Mouse (Mus musculus) liver, embryonic 14.5 days (tissue): ENCODE measurements around the gene Tmem110. TPM values are rescaled to one million over a fixed set of nuclear protein-coding genes. Genes with fewer than 3 reads are reported as not detected.
A peak's percentile ranks its signal among the peaks of the same experiment; 100 is the strongest.

Experiments
- ATAC-seq: fragments of 200-750 bp; cut with Nextera tagmentation; 2 replicates; pipeline ENCODE4 v1.8.0; 2017; ENCODE audit warnings: moderate number of reproducible peaks, mild to moderate bottlenecking, moderate library complexity; ENCODE audit not compliant: insufficient read depth
- DNase-seq, 3 experiments: peaks; one replicate each; pipeline ENCODE4 v3.0.0-alpha.2; 2012 to 2013; ENCODE audit warnings: low read depth in 3 of 3, low spot score in 3 of 3
- H3K27ac ChIP-seq: fragments of 300-500 bp; sonication (generic); 2 replicates; pipeline ENCODE4 v1.5.1; 2014; ENCODE audit warnings: moderate library complexity, mild to moderate bottlenecking, control low read depth, inconsistent platforms
- H3K27me3 ChIP-seq: fragments of 300-500 bp; sonication (generic); 2 replicates; pipeline ENCODE4 v1.6.1; 2014; ENCODE audit warnings: mild to moderate bottlenecking, low read length, moderate library complexity; ENCODE audit not compliant: control insufficient read depth, insufficient read depth
- H3K36me3 ChIP-seq: fragments of 300-500 bp; sonication (generic); replicated peaks from 2 replicates; pipeline ENCODE4 v1.6.1; 2014; ENCODE audit warnings: low read depth; ENCODE audit not compliant: control insufficient read depth, insufficient read depth
- H3K4me1 ChIP-seq, 2 experiments: fragments of 200-500 bp in 1 of 2; fragments of 300-500 bp in 1 of 2; sonication (generic) in 1 of 2; replicated peaks; 2 replicates each; pipeline ENCODE4 v1.6.1; 2012 to 2014; ENCODE audit warnings: antibody characterized with exemption in 1 of 2, inconsistent platforms in 1 of 2, low read length in 1 of 2; ENCODE audit not compliant: control insufficient read depth in 2 of 2, insufficient read depth in 2 of 2
- H3K4me2 ChIP-seq: fragments of 300-500 bp; sonication (generic); 2 replicates; pipeline ENCODE4 v1.6.1; 2014; ENCODE audit warnings: low read depth, mild to moderate bottlenecking, control low read depth, moderate library complexity
- H3K4me3 ChIP-seq, 2 experiments: fragments of 200-500 bp in 1 of 2; fragments of 300-500 bp in 1 of 2; sonication (generic) in 1 of 2; 2 replicates each; pipeline ENCODE4 v1.5.1; 2012 to 2014; ENCODE audit warnings: low read depth in 2 of 2, low read length in 2 of 2, mild to moderate bottlenecking in 2 of 2, control low read depth in 1 of 2, inconsistent platforms in 1 of 2, moderate library complexity in 1 of 2; ENCODE audit not compliant: insufficient read depth in 1 of 2
- H3K9ac ChIP-seq: fragments of 300-500 bp; sonication (generic); replicated peaks from 2 replicates; pipeline ENCODE4 v1.6.1; 2014; ENCODE audit warnings: mild to moderate bottlenecking, control low read depth, moderate library complexity
- H3K9me3 ChIP-seq: fragments of 300-500 bp; sonication (generic); 2 replicates; pipeline ENCODE4 v1.6.1; 2016; ENCODE audit warnings: low read length, mixed read lengths; ENCODE audit not compliant: control insufficient read depth
- CTCF ChIP-seq: IDR thresholded peaks from 2 replicates; pipeline ENCODE4 v1.5.1; 2016; ENCODE audit warnings: antibody characterized with exemption, low read depth, control low read depth
- EP300 ChIP-seq: IDR thresholded peaks from 2 replicates; pipeline ENCODE4 v1.6.1; 2016; ENCODE audit warnings: antibody characterized with exemption, low read depth
- WGBS: fragments of 180-500 bp; shearing (Covaris S2); extraction: QIAGEN DNeasy Blood & Tissue Kit; methylation state at CpG from one replicate; pipeline ENCODE4 v1.1.7; 2014; ENCODE audit not compliant: insufficient replicate concordance; 5-methylcytosine and 5-hydroxymethylcytosine counted together
- polyA plus RNA-seq, 2 experiments: library from polyadenylated mRNA; depleted of rRNA in 1 of 2; stranded (reverse) in 1 of 2; unstranded in 1 of 2; fragments of >200 nt; fragmentation: Nextera tagmentation in 1 of 2; extraction: Ambion mirVana in 1 of 2; gene quantifications; 2 replicates each; pipeline versions ENCODE4 v1.2.1 to v1.2.3; 2012 to 2014

Gene Tmem110
- polyA plus RNA-seq, 2 experiments: 6.2 to 8.2 TPM

GRCm38 (mm10) chr14:30821136-30821535 lies 4.3 kb upstream of the Tmem110 start:
- ATAC-seq (no peak), DNase-seq (no peak)
- Histone ChIP-seq H3K36me3 (peaks cover 25% of the 10 kb centered on the region), H3K27me3 (no peaks in the 10 kb centered on the region), H3K9ac (no peak overlapping the region), H3K27ac (no peak overlapping the region), H3K4me3 (no peak overlapping the region), H3K4me1 (peaks cover under 1 to 3% of the 10 kb centered on the region in 2 experiments; a peak in 3 of 4 replicates), H3K4me2 (no peak overlapping the region), H3K9me3 (no peaks in the 10 kb centered on the region)
- TF ChIP-seq EP300 (no peak), CTCF (no peak)
- WGBS: 59% methylated on average over 3 of the region's 3 CpGs

- WGBS: 53% methylated on average over 6 of the region's 6 CpGs
- Histone ChIP-seq H3K9me3 (no peaks in the 10 kb centered on the region), H3K27ac (no peak overlapping the region), H3K4me3 (no peak overlapping the region), H3K36me3 (peaks cover 4% of the 10 kb centered on the region; the same call in 1 of the 2 replicates), H3K27me3 (no peaks in the 10 kb centered on the region), H3K9ac (no peak overlapping the region), H3K4me2 (no peak overlapping the region), H3K4me1 (peaks cover 24 to 37% of the 10 kb centered on the region in 2 experiments)
- ATAC-seq (no peak), DNase-seq (no peak)
- TF ChIP-seq EP300 (no peak), CTCF (no peak)
These were observed 864 bp upstream of the Tmem110 start for GRCm38 (mm10) chr14:30824456-30824995.

GRCm38 (mm10) chr14:30825021-30825475 lies 342 bp upstream of the Tmem110 start:
- Histone ChIP-seq H3K27ac (no peak overlapping the region), H3K4me1 (peaks cover 28 to 42% of the 10 kb centered on the region in 2 experiments), H3K27me3 (no peaks in the 10 kb centered on the region), H3K4me3 (peak overlapping the region in 1 of 2 experiments; percentile 81; a peak in 2 of 4 replicates), H3K9me3 (no peaks in the 10 kb centered on the region), H3K36me3 (peaks cover 1% of the 10 kb centered on the region; the same call in 1 of the 2 replicates), H3K9ac (no peak overlapping the region), H3K4me2 (peak overlapping the region; percentile 81; the same call in 1 of the 2 replicates)
- no peak for DNase-seq
- no peak for TF ChIP-seq EP300
- TF ChIP-seq CTCF: no peak
- ATAC-seq: no peak
- 43% methylated on average over 5 of the region's 5 CpGs for WGBS

- H3K4me1 ChIP-seq: peaks cover 32 to 50% of the 10 kb centered on the region in 2 experiments
- H3K27ac ChIP-seq: no peak overlapping the region
- 17% methylated on average over 17 of the region's 17 CpGs for WGBS
- H3K4me3 ChIP-seq: peak overlapping the region; percentile 81 to 85
- ATAC-seq (peak; percentile 17; the same call in 1 of the 2 replicates), DNase-seq (no peak)
- H3K36me3 ChIP-seq: no peaks in the 10 kb centered on the region
- H3K9me3 ChIP-seq: no peaks in the 10 kb centered on the region
- H3K27me3 ChIP-seq: no peaks in the 10 kb centered on the region
- TF ChIP-seq EP300: no peak
- TF ChIP-seq CTCF: no peak
- peak overlapping the region; percentile 78 for H3K9ac ChIP-seq
- peak overlapping the region; percentile 81 for H3K4me2 ChIP-seq
These were observed 1.1 kb downstream of the Tmem110 start for GRCm38 (mm10) chr14:30826174-30827140.

GRCm38 (mm10) chr14:30827480-30827879 lies 2.1 kb downstream of the Tmem110 start:
- TF ChIP-seq EP300 (no peak), CTCF (no peak)
- Histone ChIP-seq H3K9me3 (no peaks in the 10 kb centered on the region), H3K4me1 (peaks cover 32 to 50% of the 10 kb centered on the region in 2 experiments), H3K27ac (no peak overlapping the region), H3K9ac (no peak overlapping the region), H3K36me3 (no peaks in the 10 kb centered on the region), H3K4me2 (peak overlapping the region; percentile 81), H3K27me3 (no peaks in the 10 kb centered on the region), H3K4me3 (no peak overlapping the region)
- 52% methylated on average over 4 of the region's 4 CpGs for WGBS
- DNase-seq (no peak), ATAC-seq (no peak)
